Mouse (Mus musculus) forebrain, embryonic 15.5 days (tissue): Measurements from ENCODE around the gene 4930435E12Rik. TPM values are rescaled to one million over a fixed set of nuclear protein-coding genes. Genes with fewer than 3 reads are reported as not detected.

Source experiments
- ATAC-seq: fragments of 200-750 bp; cut with Nextera tagmentation; replicated peaks from 2 replicates; pipeline ENCODE4 v1.8.0; 2017; ENCODE audit warnings: mild to moderate bottlenecking, moderate TSS enrichment, moderate library complexity
- H3K27ac ChIP-seq: fragments of 300-500 bp; sonication (generic); replicated peaks from 2 replicates; pipeline ENCODE4 v1.5.1; 2015; ENCODE audit warnings: mild to moderate bottlenecking, inconsistent platforms
- H3K27me3 ChIP-seq: fragments of 300-500 bp; sonication (generic); 2 replicates; pipeline ENCODE4 v1.6.1; 2015; ENCODE audit warnings: inconsistent platforms
- H3K36me3 ChIP-seq: fragments of 300-500 bp; sonication (generic); 2 replicates; pipeline ENCODE4 v1.6.1; 2015; ENCODE audit warnings: mild to moderate bottlenecking, inconsistent platforms
- H3K4me1 ChIP-seq: fragments of 300-500 bp; sonication (generic); 2 replicates; pipeline ENCODE4 v1.6.1; 2015; ENCODE audit warnings: inconsistent platforms
- H3K4me2 ChIP-seq: fragments of 300-500 bp; sonication (generic); replicated peaks from 2 replicates; pipeline ENCODE4 v1.6.1; 2015; ENCODE audit warnings: mild to moderate bottlenecking, inconsistent platforms
- H3K4me3 ChIP-seq: fragments of 300-500 bp; sonication (generic); 2 replicates; pipeline ENCODE4 v1.5.1; 2015; ENCODE audit warnings: mild to moderate bottlenecking, inconsistent platforms
- H3K9ac ChIP-seq: fragments of 300-500 bp; sonication (generic); replicated peaks from 2 replicates; pipeline ENCODE4 v1.6.1; 2015; ENCODE audit warnings: mild to moderate bottlenecking, inconsistent platforms
- H3K9me3 ChIP-seq: fragments of 300-500 bp; sonication (generic); 2 replicates; pipeline ENCODE4 v1.6.1; 2016; ENCODE audit warnings: inconsistent platforms
- WGBS: fragments of 180-500 bp; shearing (Covaris S2); methylation state at CpG from one replicate; pipeline ENCODE4 v1.1.7; 2015; ENCODE audit warnings: mixed read lengths; 5-methylcytosine and 5-hydroxymethylcytosine counted together
- polyA plus RNA-seq: library from polyadenylated mRNA; unstranded; fragments of >200 nt; fragmentation: Nextera tagmentation; extraction: Ambion mirVana; gene quantifications from 2 replicates; pipeline ENCODE4 v1.2.1, GENCODE M21; 2015

The 4930435E12Rik gene
- polyA plus RNA-seq, 1 experiment from 2014 or later, result not detected

DNA sequence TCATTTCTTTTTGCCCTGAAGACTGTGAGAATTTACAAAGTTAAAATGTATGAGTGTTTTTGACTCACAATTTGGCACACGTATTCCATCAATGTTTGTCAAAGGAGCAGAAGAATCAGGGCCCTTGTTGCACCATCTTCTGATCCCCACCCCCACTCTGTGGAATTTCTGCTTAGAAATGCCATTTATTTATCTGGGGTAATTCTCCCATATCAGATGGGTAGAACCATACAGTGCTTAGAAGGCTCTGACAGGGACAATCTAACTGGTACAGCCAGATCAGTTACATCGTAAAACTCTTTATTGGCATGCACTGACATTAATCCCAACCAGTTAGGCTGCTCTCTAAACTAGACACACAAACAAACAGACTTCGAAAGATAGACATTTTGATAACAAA lies 38.6 kb downstream of the 4930435E12Rik start:
- H3K36me3 ChIP-seq, result no peaks in the 10 kb centered on the region
- no peak overlapping the region for H3K4me2 ChIP-seq
- no peak for ATAC-seq
- 92% methylated on average over 3 of the region's 3 CpGs for WGBS
- H3K4me3 ChIP-seq, result no peak overlapping the region
- H3K4me1 ChIP-seq, result no peaks in the 10 kb centered on the region
- no peaks in the 10 kb centered on the region for H3K27me3 ChIP-seq
- H3K27ac ChIP-seq, result no peak overlapping the region
- no peaks in the 10 kb centered on the region for H3K9me3 ChIP-seq
- H3K9ac ChIP-seq, result no peak overlapping the region

DNA sequence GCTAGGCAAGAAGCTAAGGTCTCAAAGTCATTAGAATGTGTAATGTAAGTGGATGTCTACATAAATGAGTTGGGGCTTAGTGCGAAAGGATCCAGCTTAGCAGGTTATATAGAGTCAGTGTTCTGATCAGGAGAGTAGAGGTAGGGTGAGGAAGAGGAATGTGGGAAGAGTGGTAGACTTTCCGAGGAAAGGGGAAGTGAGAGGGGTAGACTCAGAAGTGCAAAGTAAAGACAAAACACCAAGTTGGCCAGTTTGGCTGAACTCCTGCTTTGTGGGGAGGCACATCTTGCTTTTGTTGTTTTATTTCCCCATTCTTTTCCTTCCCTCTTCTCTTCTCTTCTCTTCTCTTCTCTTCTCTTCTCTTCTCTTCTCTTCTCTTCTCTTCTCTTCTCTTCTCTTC lies 39.5 kb downstream of the 4930435E12Rik start:
- WGBS, result 78% methylated on average over 2 of the region's 2 CpGs
- Histone ChIP-seq H3K36me3 (no peaks in the 10 kb centered on the region), H3K9ac (no peak overlapping the region), H3K27me3 (no peaks in the 10 kb centered on the region), H3K4me1 (no peaks in the 10 kb centered on the region), H3K4me2 (no peak overlapping the region), H3K9me3 (no peaks in the 10 kb centered on the region), H3K4me3 (no peak overlapping the region), H3K27ac (no peak overlapping the region)
- no peak for ATAC-seq

DNA sequence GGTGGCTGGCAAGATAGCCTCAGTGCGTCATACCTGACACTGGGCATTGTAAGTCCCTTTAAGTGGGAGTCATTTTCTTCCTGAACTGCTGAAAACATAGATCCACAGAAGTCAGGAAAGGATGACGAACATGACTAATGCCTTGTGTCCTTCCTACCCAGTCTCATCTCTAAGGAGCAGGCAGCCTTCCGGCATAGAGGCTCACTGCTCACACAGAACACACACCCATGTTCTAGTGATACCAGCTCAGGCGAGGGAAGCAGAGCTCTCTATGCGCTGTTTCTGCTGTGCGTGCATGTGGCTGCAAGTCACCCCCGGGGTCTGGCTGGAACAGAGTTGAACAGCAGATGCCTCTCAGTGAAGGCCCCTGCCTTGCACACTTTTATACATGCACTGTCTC lies 43.2 kb downstream of the 4930435E12Rik start:
- no peak overlapping the region for H3K9ac ChIP-seq
- 88% methylated on average over 7 of the region's 7 CpGs for WGBS
- no peak overlapping the region for H3K4me2 ChIP-seq
- H3K9me3 ChIP-seq, result no peaks in the 10 kb centered on the region
- no peaks in the 10 kb centered on the region for H3K27me3 ChIP-seq
- no peaks in the 10 kb centered on the region for H3K4me1 ChIP-seq
- H3K4me3 ChIP-seq, result no peak overlapping the region
- no peaks in the 10 kb centered on the region for H3K36me3 ChIP-seq
- no peak for ATAC-seq
- no peak overlapping the region for H3K27ac ChIP-seq

DNA sequence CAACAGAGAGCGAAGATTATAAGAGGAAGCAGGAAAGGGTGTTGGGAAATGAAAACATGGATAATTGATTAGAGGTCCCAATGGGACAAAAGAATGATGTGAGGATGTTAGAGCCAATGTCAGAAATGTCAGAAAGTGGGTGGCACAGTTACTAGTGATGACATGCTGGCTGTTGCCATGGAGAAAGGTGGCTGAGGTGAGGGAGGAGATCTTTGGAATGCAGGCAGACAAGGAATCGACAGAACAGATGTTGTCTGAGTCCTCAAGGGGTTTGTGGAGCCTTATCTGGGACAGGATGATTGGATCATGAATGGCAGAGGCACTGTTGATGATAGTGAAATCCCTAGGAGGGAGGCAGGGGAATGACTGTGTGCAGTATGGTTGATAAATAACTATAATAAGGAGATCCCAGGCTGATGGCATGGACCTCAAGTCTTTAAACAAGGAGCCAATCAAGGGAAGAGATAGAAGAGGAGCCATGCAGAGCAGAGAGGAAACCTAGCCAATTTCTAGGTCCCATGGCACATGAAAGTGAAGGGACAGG lies 46.0 kb downstream of the 4930435E12Rik start:
- no peak overlapping the region for H3K9ac ChIP-seq
- H3K36me3 ChIP-seq, result no peaks in the 10 kb centered on the region
- H3K4me1 ChIP-seq, result no peaks in the 10 kb centered on the region
- H3K27ac ChIP-seq, result no peak overlapping the region
- no peaks in the 10 kb centered on the region for H3K9me3 ChIP-seq
- WGBS, result 58% methylated on average over 2 of the region's 2 CpGs
- no peak overlapping the region for H3K4me2 ChIP-seq
- no peak overlapping the region for H3K4me3 ChIP-seq
- H3K27me3 ChIP-seq, result no peaks in the 10 kb centered on the region
- ATAC-seq, result no peak

DNA sequence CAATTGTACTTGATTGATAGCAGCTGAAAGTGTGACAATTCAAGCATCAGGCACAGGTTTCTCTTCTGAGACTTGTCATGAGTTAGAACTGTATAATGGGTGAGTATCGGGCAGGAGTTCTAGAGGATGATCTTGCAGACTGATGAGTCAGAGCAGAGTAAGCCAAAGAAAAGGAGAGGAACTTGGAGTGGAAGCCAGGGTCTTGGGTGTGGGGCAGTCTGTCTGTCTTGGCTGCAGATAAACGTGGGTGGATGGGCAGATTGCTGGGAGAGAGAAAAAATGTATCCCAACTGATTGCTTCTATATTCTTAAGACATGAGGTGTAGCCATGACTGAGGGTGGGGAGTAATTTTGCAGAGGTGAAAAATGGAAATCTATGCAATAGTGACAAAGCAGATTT lies 46.6 kb downstream of the 4930435E12Rik start:
- Histone ChIP-seq H3K27ac (no peak overlapping the region), H3K9ac (no peak overlapping the region), H3K4me2 (no peak overlapping the region), H3K4me1 (no peaks in the 10 kb centered on the region), H3K36me3 (no peaks in the 10 kb centered on the region), H3K27me3 (no peaks in the 10 kb centered on the region), H3K4me3 (no peak overlapping the region), H3K9me3 (no peaks in the 10 kb centered on the region)
- ATAC-seq, result no peak
- whole genome bisulfite sequencing, result 74% methylated on average over 2 of the region's 2 CpGs

DNA sequence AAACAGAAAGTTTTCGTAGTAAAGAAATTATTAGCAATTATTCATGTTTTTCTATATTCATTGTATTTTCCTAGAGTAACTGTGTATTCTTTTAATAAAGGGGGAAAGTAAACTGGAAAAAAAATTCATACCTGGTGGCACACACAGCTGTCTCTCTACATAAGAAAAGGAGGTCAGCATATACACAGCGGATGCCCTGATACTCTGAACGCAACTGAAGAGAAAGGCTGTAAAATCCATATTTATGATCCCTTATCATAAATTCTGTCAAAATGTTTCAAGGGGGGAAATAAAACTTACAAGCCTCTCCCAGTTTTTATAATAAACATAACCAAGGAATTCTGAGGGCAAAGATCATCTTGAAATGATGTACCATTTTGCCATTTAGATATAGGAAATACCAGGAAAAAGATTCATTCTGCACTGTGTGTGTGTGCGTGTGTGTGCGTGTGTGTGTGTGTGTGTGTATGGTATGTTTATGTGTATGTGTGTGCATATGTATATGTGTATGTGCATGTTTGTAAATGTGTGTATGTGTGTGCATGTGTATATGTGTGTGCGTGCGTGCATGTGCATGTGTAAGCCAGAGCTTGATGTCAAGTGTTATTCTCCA lies 47.5 kb downstream of the 4930435E12Rik start:
- 95% methylated on average over 7 of the region's 7 CpGs for WGBS

DNA sequence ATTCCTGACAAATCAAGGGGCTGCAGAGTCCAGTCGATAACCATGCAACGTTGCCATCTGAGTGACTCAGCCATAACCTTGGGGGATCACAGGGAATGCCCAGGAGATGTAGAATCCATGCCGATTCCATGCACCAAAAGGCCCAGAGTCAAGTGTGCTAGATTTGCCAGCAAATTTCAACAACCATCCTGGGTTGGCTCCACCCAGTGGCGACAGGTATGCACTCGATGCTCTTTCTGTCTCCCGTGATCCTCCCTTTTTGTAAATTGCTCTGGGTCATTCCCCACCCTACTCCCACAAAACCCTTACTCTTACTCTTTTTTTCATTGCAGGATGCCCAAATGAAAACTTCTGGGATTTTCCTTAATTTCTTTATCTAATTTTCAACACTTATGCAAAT lies 52.2 kb downstream of the 4930435E12Rik start:
- H3K27ac ChIP-seq, result no peak overlapping the region
- WGBS, result 61% methylated on average over 6 of the region's 6 CpGs
- H3K36me3 ChIP-seq, result no peaks in the 10 kb centered on the region
- H3K4me1 ChIP-seq, result no peaks in the 10 kb centered on the region
- no peak overlapping the region for H3K4me3 ChIP-seq
- no peak overlapping the region for H3K9ac ChIP-seq
- H3K4me2 ChIP-seq, result no peak overlapping the region
- no peaks in the 10 kb centered on the region for H3K27me3 ChIP-seq
- ATAC-seq, result no peak
- H3K9me3 ChIP-seq, result no peaks in the 10 kb centered on the region

More for the DNA sequence above, 47.5 kb downstream of the 4930435E12Rik start:
- Histone ChIP-seq H3K9me3 (no peaks in the 10 kb centered on the region), H3K27ac (no peak overlapping the region), H3K4me1 (no peaks in the 10 kb centered on the region), H3K27me3 (no peaks in the 10 kb centered on the region), H3K4me2 (no peak overlapping the region), H3K36me3 (no peaks in the 10 kb centered on the region), H3K9ac (no peak overlapping the region), H3K4me3 (no peak overlapping the region)
- no peak for ATAC-seq

DNA sequence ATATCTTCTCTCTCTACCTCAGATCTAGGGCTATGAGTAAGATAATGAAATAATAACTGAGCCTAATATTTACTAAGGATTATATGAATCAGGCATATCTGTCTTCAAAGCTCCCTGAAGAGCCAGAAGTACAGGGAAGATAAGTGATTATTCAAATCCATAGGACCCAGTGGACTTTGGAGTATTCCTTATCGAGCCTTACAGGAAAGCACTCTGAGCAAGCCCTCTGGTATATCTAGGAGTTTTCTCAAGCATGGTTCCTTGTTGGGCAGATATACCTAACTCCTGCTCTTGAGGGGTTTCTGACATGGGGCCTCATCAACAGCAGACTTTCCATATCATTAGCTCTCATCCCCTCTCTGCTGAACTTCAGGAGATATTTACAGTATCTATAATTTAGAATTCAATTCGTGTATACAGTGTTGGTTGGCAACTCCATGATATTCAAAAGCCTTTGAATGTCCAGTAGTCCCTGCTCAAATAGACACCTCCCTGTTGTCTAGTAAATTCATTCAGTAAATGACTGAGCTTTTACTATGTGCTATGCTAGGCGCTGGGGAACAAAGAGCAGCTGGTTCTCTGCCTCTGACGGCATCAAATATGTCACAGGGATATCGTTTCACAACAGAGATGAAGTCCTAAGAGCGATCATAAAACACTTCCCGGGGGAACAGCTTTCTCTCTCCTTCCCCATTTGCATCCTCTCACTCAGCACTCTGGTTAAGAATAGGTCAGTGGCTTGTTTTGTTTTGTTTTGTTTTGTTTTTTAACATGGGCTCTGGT lies 53.4 kb downstream of the 4930435E12Rik start:
- no peaks in the 10 kb centered on the region for H3K4me1 ChIP-seq
- ATAC-seq, result no peak
- no peaks in the 10 kb centered on the region for H3K9me3 ChIP-seq
- no peak overlapping the region for H3K27ac ChIP-seq
- no peaks in the 10 kb centered on the region for H3K36me3 ChIP-seq
- H3K9ac ChIP-seq, result no peak overlapping the region
- H3K4me3 ChIP-seq, result no peak overlapping the region
- H3K4me2 ChIP-seq, result no peak overlapping the region
- H3K27me3 ChIP-seq, result no peaks in the 10 kb centered on the region
- WGBS, result 60% methylated on average over 7 of the region's 7 CpGs

DNA sequence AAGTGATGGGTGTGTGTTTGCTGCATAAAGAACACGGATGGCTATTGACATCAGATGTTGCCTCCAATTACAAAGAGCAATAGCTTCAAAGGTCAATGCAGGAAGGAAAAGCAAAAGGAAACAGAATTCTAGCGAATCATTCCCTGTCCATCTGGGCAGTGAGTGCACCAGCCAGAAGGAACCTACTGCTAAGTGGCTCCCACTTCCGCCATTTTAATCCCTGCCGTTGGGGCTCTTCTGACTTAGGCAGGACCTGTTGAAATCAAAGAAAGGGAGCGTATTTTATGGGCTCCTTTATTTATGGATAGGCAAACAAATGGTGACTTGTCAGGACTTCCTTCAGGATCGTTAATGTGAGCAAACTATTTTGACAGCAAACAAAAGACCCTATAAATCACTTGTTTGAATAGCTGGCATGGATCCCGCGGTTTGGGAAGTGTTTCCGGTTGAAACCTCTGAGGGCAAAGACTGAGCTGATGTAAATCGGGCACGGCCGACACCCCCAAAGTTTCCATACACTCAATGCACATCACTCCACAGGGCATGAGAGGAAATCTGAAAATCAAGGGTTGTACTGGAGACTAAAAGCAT lies 55.5 kb downstream of the 4930435E12Rik start:
- H3K4me2 ChIP-seq, result no peak overlapping the region
- H3K27me3 ChIP-seq, result no peaks in the 10 kb centered on the region
- H3K4me3 ChIP-seq, result no peak overlapping the region
- H3K9me3 ChIP-seq, result no peaks in the 10 kb centered on the region
- H3K4me1 ChIP-seq, result no peaks in the 10 kb centered on the region
- ATAC-seq, result no peak
- no peak overlapping the region for H3K27ac ChIP-seq
- H3K36me3 ChIP-seq, result peaks cover 10% of the 10 kb centered on the region; the same call in 1 of the 2 replicates
- no peak overlapping the region for H3K9ac ChIP-seq
- 50% methylated on average over 12 of the region's 12 CpGs for WGBS

DNA sequence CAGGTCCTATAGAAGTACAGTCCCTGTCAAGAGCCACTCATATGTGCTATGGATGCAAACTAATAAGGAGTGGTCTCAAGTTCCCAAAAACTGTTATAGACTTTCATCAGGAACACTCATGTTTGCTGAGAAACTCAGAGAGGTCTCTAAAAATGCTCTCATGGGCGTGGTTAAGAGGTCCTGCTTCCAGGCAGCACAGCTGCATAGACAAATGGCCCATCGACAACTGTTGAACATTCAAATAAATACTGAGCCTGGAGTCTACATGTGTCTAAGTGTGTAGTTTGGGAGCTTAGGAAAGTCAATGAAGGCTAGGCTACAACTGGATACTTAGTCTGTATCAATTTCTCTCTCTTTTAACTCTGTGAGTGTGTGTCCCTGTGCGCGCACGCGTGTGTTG lies 57.4 kb downstream of the 4930435E12Rik start:
- Histone ChIP-seq H3K4me1 (no peaks in the 10 kb centered on the region), H3K36me3 (peaks cover 12% of the 10 kb centered on the region), H3K27ac (no peak overlapping the region), H3K4me2 (no peak overlapping the region), H3K27me3 (no peaks in the 10 kb centered on the region), H3K4me3 (no peak overlapping the region), H3K9ac (no peak overlapping the region), H3K9me3 (no peaks in the 10 kb centered on the region)
- 96% methylated on average over 6 of the region's 6 CpGs for WGBS
- no peak for ATAC-seq

DNA sequence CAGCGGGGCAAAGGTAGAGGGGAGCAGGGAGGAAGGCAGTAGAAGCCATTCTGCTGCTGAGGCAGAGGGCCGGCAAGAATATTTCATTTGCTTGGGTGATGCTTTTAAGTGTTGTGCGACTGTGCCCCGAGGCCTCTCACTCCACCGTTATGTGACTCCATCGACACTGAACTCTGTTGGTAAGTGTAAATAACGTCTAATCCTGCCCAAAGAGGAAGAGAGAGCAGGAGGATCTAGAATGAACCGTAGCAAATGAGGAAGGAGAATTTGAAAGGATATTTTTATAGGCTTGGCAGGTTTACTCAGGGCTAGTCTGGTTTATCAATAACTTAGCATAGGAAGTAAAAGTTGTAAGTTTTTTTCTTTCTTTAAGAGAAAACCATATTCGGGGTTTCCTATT lies 59.0 kb downstream of the 4930435E12Rik start:
- Histone ChIP-seq H3K36me3 (peaks cover 15% of the 10 kb centered on the region), H3K4me3 (no peak overlapping the region), H3K4me1 (no peaks in the 10 kb centered on the region), H3K9me3 (no peaks in the 10 kb centered on the region), H3K27me3 (no peaks in the 10 kb centered on the region), H3K27ac (no peak overlapping the region), H3K4me2 (no peak overlapping the region), H3K9ac (no peak overlapping the region)
- no peak for ATAC-seq
- WGBS, result 90% methylated on average over 9 of the region's 9 CpGs

DNA sequence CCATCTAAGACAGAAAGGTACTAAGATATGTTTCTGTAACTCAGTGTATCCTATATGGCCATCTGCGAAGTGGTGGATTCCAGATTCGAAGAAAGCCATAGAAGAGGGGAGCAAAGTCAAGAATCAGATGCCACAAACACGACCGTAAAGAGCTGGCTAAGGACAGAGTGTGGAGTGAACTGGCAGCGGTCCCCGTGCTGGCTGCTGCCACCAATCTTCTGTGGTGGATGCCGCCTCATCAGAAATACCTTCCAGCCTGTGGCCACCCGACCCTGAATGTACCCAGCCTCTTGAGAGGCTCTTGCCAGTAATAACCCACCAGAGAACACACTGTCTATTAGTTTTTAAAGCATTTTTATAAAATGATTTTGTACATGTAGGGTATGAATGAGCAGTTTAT lies 60.2 kb downstream of the 4930435E12Rik start:
- Histone ChIP-seq H3K4me3 (no peak overlapping the region), H3K27me3 (no peaks in the 10 kb centered on the region), H3K4me2 (no peak overlapping the region), H3K36me3 (peaks cover 15% of the 10 kb centered on the region), H3K9ac (no peak overlapping the region), H3K27ac (no peak overlapping the region), H3K9me3 (no peaks in the 10 kb centered on the region), H3K4me1 (no peaks in the 10 kb centered on the region)
- 89% methylated on average over 8 of the region's 8 CpGs for WGBS
- ATAC-seq, result no peak
